Mouse (Mus musculus) forebrain, embryonic 10.5 days (tissue): ENCODE data around the gene Arhgap25. TPM values are rescaled to one million over a fixed set of nuclear protein-coding genes. Genes with fewer than 3 reads are reported as not detected.

Experiments
- DNase-seq: peaks from one replicate; pipeline ENCODE4 v3.0.0-alpha.2; 2017; ENCODE audit warnings: low spot score; ENCODE audit errors: extremely low spot score
- H3K27ac ChIP-seq: fragments of 300-500 bp; sonication (generic); 2 replicates; pipeline ENCODE4 v1.5.1; 2016; ENCODE audit warnings: mild to moderate bottlenecking
- H3K27me3 ChIP-seq: fragments of 300-500 bp; sonication (generic); 2 replicates; pipeline ENCODE4 v1.6.1; 2016; ENCODE audit warnings: mild to moderate bottlenecking; ENCODE audit not compliant: poor library complexity, severe bottlenecking
- H3K36me3 ChIP-seq: fragments of 300-500 bp; sonication (generic); replicated peaks from 2 replicates; pipeline ENCODE4 v1.6.1; 2016; ENCODE audit warnings: mild to moderate bottlenecking, moderate library complexity
- H3K4me1 ChIP-seq: fragments of 300-500 bp; sonication (generic); 2 replicates; pipeline ENCODE4 v1.6.1; 2016
- H3K4me3 ChIP-seq: fragments of 300-500 bp; sonication (generic); 2 replicates; pipeline ENCODE4 v1.5.1; 2016; ENCODE audit warnings: mild to moderate bottlenecking, moderate library complexity
- H3K9me3 ChIP-seq: fragments of 300-500 bp; sonication (generic); 2 replicates; pipeline ENCODE4 v1.6.1; 2016; ENCODE audit warnings: mild to moderate bottlenecking, moderate library complexity
- WGBS: fragments of 180-500 bp; shearing (Covaris S2); methylation state at CpG from one replicate; pipeline ENCODE4 v1.1.7; 2016; 5-methylcytosine and 5-hydroxymethylcytosine counted together
- polyA plus RNA-seq: library from polyadenylated mRNA; unstranded; fragments of >200 nt; fragmentation: Nextera tagmentation; extraction: Ambion mirVana; gene quantifications from 2 replicates; pipeline ENCODE4 v1.2.1, GENCODE M21; 2016

Gene Arhgap25
- polyA plus RNA-seq, 1 experiment from 2014 or later, result 1.9 TPM

DNA sequence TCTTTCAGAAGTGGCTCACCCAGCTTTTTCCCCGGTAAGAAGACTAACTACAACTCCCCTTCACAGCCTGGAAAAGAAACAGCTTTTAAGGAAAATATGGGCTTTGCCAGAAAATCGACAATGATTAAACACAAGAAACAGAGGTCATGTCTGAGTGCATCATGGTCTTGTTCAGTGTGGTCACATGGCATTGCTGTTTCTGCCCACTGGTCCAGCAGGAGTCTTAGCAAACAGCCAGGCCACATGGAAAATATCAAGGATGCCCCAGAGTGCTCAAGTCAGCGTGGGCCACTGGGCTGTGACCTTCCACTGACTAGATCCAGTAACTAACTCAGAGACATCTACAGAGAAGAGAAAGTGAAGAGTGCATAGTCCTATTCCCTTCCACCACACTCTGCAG is 81.3 kb downstream of the Arhgap25 start:
- Histone ChIP-seq H3K4me3 (no peak overlapping the region), H3K27ac (no peak overlapping the region), H3K4me1 (no peaks in the 10 kb centered on the region), H3K27me3 (no peaks in the 10 kb centered on the region), H3K36me3 (no peaks in the 10 kb centered on the region), H3K9me3 (no peaks in the 10 kb centered on the region)
- no peak for DNase-seq
- 82% methylated on average over 3 of the region's 3 CpGs for WGBS

DNA sequence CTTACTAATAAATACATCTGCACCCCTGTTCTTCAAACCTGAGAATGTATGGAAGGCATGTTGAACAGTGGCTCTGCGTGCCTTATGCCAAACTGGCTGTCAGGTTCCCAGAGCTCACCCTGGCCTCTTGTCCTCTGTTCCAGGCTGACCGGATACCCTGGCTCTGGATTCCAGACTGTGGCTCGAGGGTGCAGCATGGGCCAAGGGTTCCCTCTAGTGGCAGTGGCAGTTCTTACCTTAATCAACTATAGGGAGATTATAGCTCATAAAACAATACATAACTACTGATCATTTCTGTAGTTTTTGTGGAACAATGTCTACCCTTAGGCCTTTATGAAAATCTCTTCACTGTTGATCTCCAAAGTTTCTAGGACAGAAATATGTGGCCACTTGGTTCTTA is 82.0 kb downstream of the Arhgap25 start:
- 72% methylated on average over 3 of the region's 3 CpGs for WGBS
- no peaks in the 10 kb centered on the region for H3K36me3 ChIP-seq
- no peaks in the 10 kb centered on the region for H3K27me3 ChIP-seq
- no peaks in the 10 kb centered on the region for H3K9me3 ChIP-seq
- no peak for DNase-seq
- no peak overlapping the region for H3K4me3 ChIP-seq
- no peaks in the 10 kb centered on the region for H3K4me1 ChIP-seq
- H3K27ac ChIP-seq, result no peak overlapping the region

DNA sequence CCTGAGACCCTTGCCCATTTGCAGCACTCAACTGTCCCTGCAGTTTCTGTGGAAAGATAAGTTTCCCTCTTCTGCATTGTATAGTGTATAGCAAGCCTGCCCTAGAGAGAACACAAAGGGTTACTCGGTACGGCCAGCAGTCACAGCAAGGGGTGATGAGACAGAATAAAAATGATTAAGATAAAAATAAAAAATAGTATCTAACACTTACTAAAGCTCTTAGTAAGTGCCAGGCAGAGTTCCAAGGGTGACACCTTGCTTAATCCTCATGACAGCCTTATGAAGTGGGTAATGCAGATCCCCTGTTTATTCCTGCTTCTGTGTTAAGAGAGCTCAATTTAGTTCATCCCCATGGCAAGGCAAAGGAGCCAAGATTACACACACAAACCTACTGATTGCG is 83.5 kb downstream of the Arhgap25 start:
- Histone ChIP-seq H3K36me3 (no peaks in the 10 kb centered on the region), H3K9me3 (no peaks in the 10 kb centered on the region), H3K4me3 (no peak overlapping the region), H3K4me1 (no peaks in the 10 kb centered on the region), H3K27ac (no peak overlapping the region), H3K27me3 (no peaks in the 10 kb centered on the region)
- DNase-seq, result no peak
- WGBS, result 88% methylated on average over 3 of the region's 3 CpGs

DNA sequence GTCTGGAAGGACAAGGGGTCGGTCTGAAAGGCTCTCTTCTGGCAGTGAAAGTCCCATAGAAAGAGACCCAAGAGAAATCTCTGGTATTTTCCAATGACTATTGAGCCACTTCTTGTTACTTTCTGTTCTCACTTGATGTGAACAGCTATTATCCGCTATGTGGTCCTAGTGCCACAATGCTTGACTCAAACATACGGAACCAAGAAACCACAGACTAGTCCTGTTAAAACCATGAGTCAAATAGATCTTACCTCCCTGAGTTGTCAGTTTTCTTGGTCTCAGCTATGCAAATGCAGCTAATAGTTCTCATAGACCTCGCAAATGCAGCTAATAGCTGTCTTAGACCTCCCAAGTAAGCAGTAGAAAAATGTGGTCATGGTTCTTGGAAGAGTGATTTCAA is 85.8 kb downstream of the Arhgap25 start:
- Histone ChIP-seq H3K36me3 (no peaks in the 10 kb centered on the region), H3K27ac (no peak overlapping the region), H3K27me3 (no peaks in the 10 kb centered on the region), H3K4me1 (peaks cover 3% of the 10 kb centered on the region; the same call in 1 of the 2 replicates), H3K9me3 (no peaks in the 10 kb centered on the region), H3K4me3 (no peak overlapping the region)
- whole genome bisulfite sequencing, result 95% methylated on average over 4 of the region's 4 CpGs
- DNase-seq, result no peak

DNA sequence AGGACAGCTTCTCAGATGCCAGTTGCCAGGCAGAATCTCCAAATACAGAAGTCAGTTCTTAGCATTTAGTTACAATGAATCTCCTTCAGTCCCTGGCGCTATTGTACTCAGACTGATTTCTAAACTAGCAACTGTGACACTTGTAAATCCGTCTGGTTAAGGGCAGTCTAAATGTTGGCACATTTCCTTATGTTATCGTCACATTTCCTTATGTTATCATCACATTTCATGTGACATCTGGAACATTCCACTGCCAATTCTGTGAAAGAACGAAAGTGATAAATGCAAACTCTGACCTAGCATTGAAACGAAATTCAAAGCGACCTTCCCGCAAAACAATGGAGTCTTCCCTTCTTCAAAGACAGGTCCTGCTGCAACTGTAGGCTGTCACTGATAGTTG is 87.8 kb downstream of the Arhgap25 start:
- Histone ChIP-seq H3K36me3 (no peaks in the 10 kb centered on the region), H3K4me1 (peaks cover 5% of the 10 kb centered on the region; the same call in 1 of the 2 replicates), H3K4me3 (no peak overlapping the region), H3K27me3 (no peaks in the 10 kb centered on the region), H3K9me3 (no peaks in the 10 kb centered on the region), H3K27ac (no peak overlapping the region)
- DNase-seq, result no peak
- 87% methylated on average over 7 of the region's 7 CpGs for WGBS

DNA sequence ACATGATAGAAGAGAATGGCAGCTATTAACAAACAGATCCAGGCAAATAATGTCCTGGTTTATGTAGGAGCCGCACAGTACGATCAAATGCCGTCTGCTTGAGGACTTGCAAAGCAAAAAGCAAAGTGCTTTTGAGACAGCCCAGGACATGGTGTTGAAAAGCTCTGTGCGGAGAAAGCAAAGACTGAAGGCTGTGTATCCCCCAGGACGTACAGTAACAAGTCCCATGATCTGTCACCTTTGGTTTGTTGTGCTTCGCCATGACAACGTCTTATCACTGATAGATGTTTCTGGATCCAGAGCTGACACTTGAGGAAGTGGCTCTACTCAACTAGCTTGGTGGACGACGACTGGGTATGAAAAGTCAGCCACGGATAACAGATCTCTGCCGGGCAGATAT is 89.8 kb downstream of the Arhgap25 start:
- no peak overlapping the region for H3K27ac ChIP-seq
- no peaks in the 10 kb centered on the region for H3K9me3 ChIP-seq
- no peak overlapping the region for H3K4me3 ChIP-seq
- WGBS, result 94% methylated on average over 11 of the region's 11 CpGs
- H3K27me3 ChIP-seq, result no peaks in the 10 kb centered on the region
- peaks cover 9% of the 10 kb centered on the region for H3K4me1 ChIP-seq
- no peaks in the 10 kb centered on the region for H3K36me3 ChIP-seq
- DNase-seq, result no peak

DNA sequence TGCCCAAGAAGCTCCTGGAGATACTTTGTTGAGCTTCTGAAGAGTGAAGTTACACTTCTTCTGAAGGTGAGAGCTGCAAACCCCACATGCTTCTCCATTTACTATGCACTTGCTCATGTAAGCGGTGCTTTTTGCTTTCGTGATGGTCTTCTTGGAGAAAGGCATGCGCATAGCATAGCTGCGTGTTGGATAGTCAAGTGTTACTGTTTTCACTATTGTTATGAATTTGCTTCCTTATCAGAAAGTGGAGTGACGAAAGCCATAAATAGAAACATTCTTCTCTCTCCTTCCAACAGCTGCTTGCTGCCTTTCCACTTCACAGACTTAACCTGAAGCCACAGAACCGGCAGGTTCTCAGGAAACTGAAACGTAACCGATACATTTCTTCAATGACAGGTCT is 96.3 kb downstream of the Arhgap25 start:
- Histone ChIP-seq H3K36me3 (no peaks in the 10 kb centered on the region), H3K27me3 (no peaks in the 10 kb centered on the region), H3K9me3 (no peaks in the 10 kb centered on the region), H3K27ac (no peak overlapping the region), H3K4me1 (peaks cover 4% of the 10 kb centered on the region), H3K4me3 (no peak overlapping the region)
- WGBS, result 92% methylated on average over 8 of the region's 8 CpGs
- DNase-seq, result no peak

DNA sequence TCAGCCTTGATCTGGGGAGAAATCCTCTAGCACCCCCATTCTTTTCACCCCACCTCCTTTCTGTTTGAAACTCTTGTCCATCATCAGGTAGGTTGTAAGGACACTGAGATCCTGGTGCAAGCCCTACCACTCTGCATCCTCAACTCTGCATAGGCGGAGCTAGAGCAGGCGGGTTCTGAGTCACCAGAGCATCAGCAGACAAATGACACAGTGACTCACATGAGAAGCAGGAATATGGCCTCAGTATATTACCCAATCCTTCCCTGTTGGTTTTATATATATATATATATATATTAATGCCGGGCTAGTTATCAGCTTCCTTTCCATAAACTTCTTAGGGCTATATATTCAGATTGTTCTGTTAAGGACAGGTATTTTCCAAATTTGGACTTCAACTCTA is 97.3 kb downstream of the Arhgap25 start:
- Histone ChIP-seq H3K27ac (no peak overlapping the region), H3K4me3 (no peak overlapping the region), H3K9me3 (no peaks in the 10 kb centered on the region), H3K27me3 (no peaks in the 10 kb centered on the region), H3K36me3 (no peaks in the 10 kb centered on the region), H3K4me1 (peaks cover 4% of the 10 kb centered on the region)
- 92% methylated on average over 3 of the region's 3 CpGs for WGBS
- no peak for DNase-seq

DNA sequence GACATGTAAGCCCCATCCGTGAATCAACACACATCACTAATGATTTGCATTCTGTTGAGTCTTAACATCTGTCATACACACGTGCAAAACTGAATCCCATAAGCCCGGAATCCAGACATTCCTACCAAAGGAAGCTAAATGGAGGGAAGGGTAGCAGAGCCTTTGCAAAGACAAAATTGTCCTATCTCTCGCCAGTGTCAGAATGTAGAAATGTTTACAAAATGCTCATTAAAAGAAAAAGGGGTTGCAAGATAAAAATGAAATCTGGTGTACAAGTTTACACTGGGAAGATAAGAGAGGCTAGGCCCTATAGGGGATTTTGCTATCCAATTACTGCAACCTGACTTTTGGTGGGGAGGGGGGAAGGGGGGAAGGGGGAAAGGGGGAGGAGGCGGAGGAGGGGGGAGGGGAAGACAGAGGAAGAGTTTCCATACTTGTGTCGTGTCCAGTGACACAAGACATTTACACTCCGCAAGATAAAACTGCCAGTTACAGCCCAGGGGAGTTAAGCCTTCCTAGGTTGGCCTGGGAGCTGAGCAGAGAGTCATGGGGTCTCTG is 104.5 kb downstream of the Arhgap25 start, which contains the start of gene Bmp10:
TSS of gene Bmp10 (plus strand) at position 508 of the 558 bp plus-strand sequence.
- Histone ChIP-seq H3K36me3 (no peaks in the 10 kb centered on the region), H3K4me3 (no peak within 1 kb of the TSS), H3K27ac (no peak within 1 kb of the TSS), H3K9me3 (no peaks in the 10 kb centered on the region), H3K27me3 (no peaks in the 10 kb centered on the region), H3K4me1 (peaks cover 21% of the 10 kb centered on the region)
- DNase-seq, result no peak
- 78% methylated on average over 7 of the region's 7 CpGs for WGBS

DNA sequence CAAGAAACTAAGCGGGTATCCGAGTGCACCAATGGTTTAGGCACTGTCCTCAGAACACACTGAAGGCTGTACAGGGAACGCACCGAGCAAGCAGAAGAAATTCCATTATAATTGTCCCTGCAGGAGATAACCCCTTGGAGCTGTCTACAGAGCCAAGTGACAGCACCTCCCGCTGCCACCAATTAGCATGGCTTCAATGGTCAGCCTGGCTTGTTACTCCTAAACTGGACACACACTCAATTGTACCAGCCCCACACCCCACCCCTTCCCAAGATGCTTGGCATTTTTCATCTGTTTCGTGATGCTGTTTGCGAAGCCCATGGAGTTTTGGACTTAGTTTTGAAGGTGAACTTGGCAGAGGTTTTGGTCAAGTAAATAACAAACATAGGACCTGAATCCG is 105.4 kb downstream of the Arhgap25 start:
- no peaks in the 10 kb centered on the region for H3K27me3 ChIP-seq
- 50% methylated on average over 8 of the region's 8 CpGs for WGBS
- no peak for DNase-seq
- H3K27ac ChIP-seq, result no peak overlapping the region
- H3K4me3 ChIP-seq, result no peak overlapping the region
- H3K9me3 ChIP-seq, result no peaks in the 10 kb centered on the region
- no peaks in the 10 kb centered on the region for H3K36me3 ChIP-seq
- peaks cover 21% of the 10 kb centered on the region for H3K4me1 ChIP-seq

DNA sequence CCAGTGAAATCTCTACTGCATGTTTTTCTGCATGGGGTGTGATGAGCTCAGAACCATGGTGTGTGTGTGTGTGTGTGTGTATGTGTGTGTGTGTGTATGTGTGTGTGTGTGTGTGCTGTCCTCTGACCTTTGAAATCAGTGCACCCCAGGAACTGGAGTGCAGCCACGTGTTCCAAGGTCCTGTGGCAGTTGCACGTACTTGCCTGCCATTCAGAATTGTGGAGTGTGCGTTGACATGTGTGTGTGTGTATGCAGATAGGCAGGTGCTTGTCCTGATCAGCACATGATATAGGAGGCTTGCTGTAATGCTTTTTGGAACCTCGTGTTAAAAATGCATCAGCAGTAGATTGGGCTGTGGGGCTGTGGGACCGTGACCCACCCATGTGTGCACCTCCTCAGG is 106.1 kb downstream of the Arhgap25 start:
- Histone ChIP-seq H3K27me3 (no peaks in the 10 kb centered on the region), H3K27ac (no peak overlapping the region), H3K9me3 (no peaks in the 10 kb centered on the region), H3K4me3 (no peak overlapping the region), H3K4me1 (peaks cover 21% of the 10 kb centered on the region), H3K36me3 (no peaks in the 10 kb centered on the region)
- 86% methylated on average over 5 of the region's 5 CpGs for WGBS
- no peak for DNase-seq

DNA sequence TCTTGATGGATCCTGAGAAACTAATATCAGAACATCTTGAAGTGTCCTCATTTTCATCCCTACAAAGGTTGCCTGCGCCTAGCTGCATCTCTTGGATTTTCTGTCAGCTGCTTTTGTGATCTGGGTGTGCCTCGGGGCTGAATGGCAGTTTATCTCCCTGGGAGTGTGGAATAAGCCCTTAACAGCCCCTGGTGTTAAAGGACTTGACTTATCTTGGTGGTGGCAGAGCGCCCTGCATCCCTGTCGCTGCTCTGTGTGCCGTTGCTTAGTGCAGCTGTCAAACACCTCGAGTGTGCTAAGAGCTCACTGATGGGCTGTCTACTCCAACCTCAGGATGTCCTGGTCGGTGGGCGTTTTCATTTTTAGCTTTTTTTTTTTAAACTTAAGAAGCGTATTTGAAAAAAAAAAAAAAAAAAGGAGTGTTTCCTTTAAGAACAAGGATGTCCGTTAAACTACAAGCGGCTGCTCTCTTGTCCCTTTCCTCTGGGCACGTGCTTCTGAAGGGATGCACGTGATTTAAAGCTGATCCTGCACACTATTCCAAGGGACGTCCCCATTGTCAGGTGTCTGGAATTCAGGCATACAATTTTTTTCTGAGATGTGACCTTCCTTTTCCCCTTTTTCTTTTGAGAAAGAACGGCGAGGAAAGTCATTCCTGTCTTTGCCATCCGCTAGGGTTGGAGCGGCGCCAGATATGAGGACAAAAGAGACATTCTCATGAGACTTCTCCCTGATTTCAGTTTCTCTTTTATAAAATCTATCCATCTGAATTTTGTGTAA is 108.8 kb downstream of the Arhgap25 start:
- no peaks in the 10 kb centered on the region for H3K9me3 ChIP-seq
- WGBS, result 84% methylated on average over 19 of the region's 19 CpGs
- no peak for DNase-seq
- no peak overlapping the region for H3K4me3 ChIP-seq
- peaks cover 21% of the 10 kb centered on the region for H3K4me1 ChIP-seq
- no peak overlapping the region for H3K27ac ChIP-seq
- no peaks in the 10 kb centered on the region for H3K27me3 ChIP-seq
- H3K36me3 ChIP-seq, result no peaks in the 10 kb centered on the region

DNA sequence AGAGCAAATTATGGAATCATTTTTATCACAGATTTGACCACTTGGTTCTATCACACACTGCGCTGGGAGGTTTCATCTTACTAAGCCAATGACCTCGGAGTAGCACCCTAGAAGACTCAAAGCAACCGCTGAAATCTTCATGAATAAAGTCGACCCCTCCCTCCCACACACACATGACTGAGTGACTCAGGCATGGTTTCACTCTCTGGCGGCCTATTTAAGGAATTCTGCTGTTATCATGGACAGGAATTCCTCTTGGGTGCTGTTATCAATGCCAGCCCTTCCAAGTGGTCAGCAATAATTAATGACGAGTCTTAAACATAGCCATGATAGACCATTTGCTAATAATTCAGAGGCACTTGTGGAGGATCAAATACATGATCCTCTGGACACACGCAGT is 110.8 kb downstream of the Arhgap25 start:
- Histone ChIP-seq H3K4me3 (no peak overlapping the region), H3K36me3 (no peaks in the 10 kb centered on the region), H3K9me3 (no peaks in the 10 kb centered on the region), H3K4me1 (peaks cover 4% of the 10 kb centered on the region), H3K27me3 (no peaks in the 10 kb centered on the region), H3K27ac (no peak overlapping the region)
- DNase-seq, result no peak
- WGBS, result 89% methylated on average over 7 of the region's 7 CpGs
